Mouse (Mus musculus) bone marrow, adult 2 months (tissue): ENCODE data around the gene Ube2d2b. TPM values are rescaled to one million over a fixed set of nuclear protein-coding genes. Genes with fewer than 3 reads are reported as not detected.

ENCODE experiments used
- H3K27ac ChIP-seq: fragments of 200-500 bp; 2 replicates; pipeline ENCODE4 v1.5.1; 2012; ENCODE audit warnings: low read depth, mild to moderate bottlenecking, control low read depth, inconsistent platforms, low read length; ENCODE audit not compliant: control insufficient read depth, poor library complexity, insufficient read depth
- H3K4me1 ChIP-seq: fragments of 200-500 bp; 2 replicates; pipeline ENCODE4 v1.6.1; 2011; ENCODE audit warnings: low read length; ENCODE audit not compliant: control insufficient read depth, insufficient read depth
- H3K4me3 ChIP-seq: fragments of 200-500 bp; replicated peaks from 2 replicates; pipeline ENCODE3; 2011; ENCODE audit warnings: mild to moderate bottlenecking, low read depth, low read length, control low read depth; ENCODE audit not compliant: control insufficient read depth
- CTCF ChIP-seq: fragments of 200-500 bp; IDR thresholded peaks from 2 replicates; pipeline ENCODE4 v1.5.1; 2011; ENCODE audit warnings: low read length, control low read depth; ENCODE audit not compliant: control insufficient read depth, insufficient read depth
- POLR2A ChIP-seq: fragments of 200-500 bp; IDR thresholded peaks from 2 replicates; pipeline ENCODE4 v1.6.1; 2011; ENCODE audit warnings: low read depth, mild to moderate bottlenecking, control low read depth, low read length, borderline replicate concordance; ENCODE audit not compliant: control insufficient read depth
- WGBS: fragments of 180-500 bp; shearing (Covaris S2); methylation state at CpG from one replicate; pipeline ENCODE4 v1.1.7; 2018; 5-methylcytosine and 5-hydroxymethylcytosine counted together
- polyA plus RNA-seq: library from polyadenylated mRNA; stranded (reverse); fragments of >200 nt; gene quantifications from 2 replicates; pipeline ENCODE4 v1.2.4, GENCODE M21; 2011; ENCODE audit warnings: low replicate concordance; ENCODE audit not compliant: missing spikeins, insufficient read depth, insufficient read length

Ube2d2b gene
- polyA plus RNA-seq, 1 experiment = not detected

GRCm38 (mm10) chr5:107798290-107798689 lies 31.6 kb upstream of the Ube2d2b start:
- no peak overlapping the region for H3K27ac ChIP-seq
- TF ChIP-seq POLR2A (no peak), CTCF (no peak)
- H3K4me1 ChIP-seq = no peaks in the 10 kb centered on the region
- H3K4me3 ChIP-seq = no peak overlapping the region
- 96% methylated on average over 6 of the region's 6 CpGs for WGBS

DNA sequence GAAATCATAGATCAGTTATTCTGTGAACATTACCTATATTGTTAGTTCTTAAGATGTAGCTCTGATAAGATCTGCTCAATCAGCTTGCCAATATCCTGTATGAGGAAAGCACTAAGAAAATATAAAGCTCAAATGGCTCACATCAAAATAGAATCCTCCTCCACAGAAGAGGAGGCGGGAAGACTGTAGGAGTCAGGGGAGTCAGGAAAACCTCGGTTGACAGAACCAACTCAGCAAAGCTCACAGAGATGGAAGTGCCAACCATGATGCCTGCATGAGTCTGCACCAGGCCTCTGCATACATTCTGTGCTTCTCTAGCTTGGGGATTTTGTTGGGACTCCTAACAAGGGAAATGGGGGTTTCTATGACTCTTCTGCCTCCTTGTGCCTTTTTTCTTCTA lies 28.7 kb upstream of the Ube2d2b start:
- no peaks in the 10 kb centered on the region for H3K4me1 ChIP-seq
- TF ChIP-seq CTCF = no peak
- no peak for TF ChIP-seq POLR2A
- H3K4me3 ChIP-seq = no peak overlapping the region
- WGBS = 89% methylated on average over 2 of the region's 2 CpGs
- no peak overlapping the region for H3K27ac ChIP-seq

DNA sequence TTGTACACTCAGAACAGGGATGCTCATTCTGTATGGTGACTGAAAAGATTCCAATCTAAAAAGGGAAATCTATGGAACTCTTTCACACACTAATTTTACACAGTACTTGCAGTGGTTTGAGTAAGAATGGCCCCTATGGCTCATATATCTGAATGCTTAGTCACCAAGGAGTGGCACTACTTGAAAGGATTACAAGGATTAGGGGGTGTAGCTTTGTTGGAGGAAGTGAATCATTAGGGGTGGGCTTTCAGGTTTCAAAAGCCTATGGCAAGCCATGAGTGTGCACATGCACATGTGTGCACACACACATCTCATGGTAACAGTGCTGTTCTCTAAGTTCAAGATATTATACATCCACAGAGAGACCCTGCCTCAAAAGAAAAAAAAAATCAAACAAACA lies 27.3 kb upstream of the Ube2d2b start:
- Histone ChIP-seq H3K4me3 (no peak overlapping the region), H3K27ac (no peak overlapping the region), H3K4me1 (no peaks in the 10 kb centered on the region)
- TF ChIP-seq POLR2A (no peak), CTCF (no peak)

- WGBS = 95% methylated on average over 4 of the region's 4 CpGs
- no peaks in the 10 kb centered on the region for H3K4me1 ChIP-seq
- H3K27ac ChIP-seq = no peak overlapping the region
- TF ChIP-seq POLR2A (no peak), CTCF (no peak)
- H3K4me3 ChIP-seq = no peak overlapping the region
Measured at GRCm38 (mm10) chr5:107807496-107807895, 22.4 kb upstream of the Ube2d2b start.

DNA sequence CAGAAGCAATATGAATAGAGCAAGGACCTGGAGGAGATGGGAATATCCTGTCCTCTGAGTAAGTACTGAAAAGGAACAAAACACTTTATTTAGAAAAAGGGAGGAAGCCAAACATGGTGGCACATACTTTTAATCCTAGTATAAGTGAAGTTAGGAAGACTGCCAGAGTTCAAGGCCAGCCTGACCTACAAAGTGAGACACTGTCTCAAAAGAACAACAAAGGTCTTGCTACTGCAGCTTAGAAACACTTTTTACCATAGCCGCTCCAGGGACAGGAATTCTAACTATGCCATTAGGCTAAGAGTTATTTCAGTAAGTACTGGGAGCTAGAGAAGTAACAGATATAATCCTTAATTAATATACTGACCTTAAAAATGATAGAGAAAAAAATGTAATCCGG lies 15.2 kb upstream of the Ube2d2b start:
- Histone ChIP-seq H3K4me1 (no peaks in the 10 kb centered on the region), H3K4me3 (no peak overlapping the region), H3K27ac (no peak overlapping the region)
- 93% methylated on average over 2 of the region's 2 CpGs for WGBS
- TF ChIP-seq POLR2A = no peak
- no peak for TF ChIP-seq CTCF

DNA sequence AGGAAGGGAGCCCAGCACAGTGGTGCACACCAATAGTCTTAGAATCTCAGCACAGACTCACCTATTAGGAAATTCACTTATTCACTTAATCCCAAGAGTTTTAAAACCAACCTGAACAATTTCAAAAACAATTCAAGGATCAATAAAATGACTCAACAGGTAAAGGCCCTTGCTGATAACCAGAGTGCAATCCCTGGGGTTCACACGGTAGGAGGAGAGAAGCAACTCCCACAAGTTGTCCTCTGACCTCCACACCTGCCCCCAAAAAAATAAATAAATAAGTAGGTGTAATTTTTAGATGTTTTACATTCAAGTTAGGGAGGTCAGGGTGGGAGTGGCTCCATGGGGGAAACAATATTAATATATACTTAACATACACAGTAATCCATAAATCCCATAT lies 7.4 kb upstream of the Ube2d2b start:
- no peak overlapping the region for H3K27ac ChIP-seq

DNA sequence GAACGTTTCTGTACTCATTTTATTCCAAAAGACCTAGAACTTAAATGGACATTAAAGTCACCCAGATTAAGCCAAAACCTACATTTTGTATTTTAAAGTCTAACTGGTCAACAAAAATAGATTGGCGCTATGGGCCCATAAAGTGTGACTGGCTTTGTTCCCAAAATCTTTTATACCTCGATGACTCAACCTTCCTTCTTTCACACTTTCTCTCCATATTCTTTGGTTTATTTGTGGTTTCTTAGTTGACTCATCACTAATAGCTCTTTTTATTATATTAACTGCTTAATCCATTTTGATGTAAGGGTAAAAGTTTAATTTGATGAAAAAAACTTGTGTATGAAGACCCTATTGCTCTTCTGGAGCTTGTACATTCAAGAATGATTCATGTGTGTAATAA lies 1.5 kb downstream of the Ube2d2b start:
- WGBS = 75% methylated on average over 3 of the region's 3 CpGs
- no peak for TF ChIP-seq POLR2A
- TF ChIP-seq CTCF = no peak
- H3K27ac ChIP-seq = no peak overlapping the region
- no peaks in the 10 kb centered on the region; the same call in 1 of the 2 replicates for H3K4me1 ChIP-seq
- no peak overlapping the region for H3K4me3 ChIP-seq

More for the DNA sequence above, 7.4 kb upstream of the Ube2d2b start:
- no peak overlapping the region for H3K4me3 ChIP-seq
- no peak for TF ChIP-seq POLR2A
- TF ChIP-seq CTCF = no peak
- no peaks in the 10 kb centered on the region for H3K4me1 ChIP-seq
- WGBS = 85% methylated on average over 1 of the region's 1 CpGs

GRCm38 (mm10) chr5:107834287-107834686 lies 4.4 kb downstream of the Ube2d2b start:
- Histone ChIP-seq H3K27ac (no peak overlapping the region), H3K4me1 (no peaks in the 10 kb centered on the region; the same call in 1 of the 2 replicates), H3K4me3 (no peak overlapping the region)
- 95% methylated on average over 1 of the region's 1 CpGs for WGBS
- TF ChIP-seq POLR2A (no peak), CTCF (no peak)
